Mouse (Mus musculus): ENCODE results near the gene Sertad1.

Gene Sertad1

DNA sequence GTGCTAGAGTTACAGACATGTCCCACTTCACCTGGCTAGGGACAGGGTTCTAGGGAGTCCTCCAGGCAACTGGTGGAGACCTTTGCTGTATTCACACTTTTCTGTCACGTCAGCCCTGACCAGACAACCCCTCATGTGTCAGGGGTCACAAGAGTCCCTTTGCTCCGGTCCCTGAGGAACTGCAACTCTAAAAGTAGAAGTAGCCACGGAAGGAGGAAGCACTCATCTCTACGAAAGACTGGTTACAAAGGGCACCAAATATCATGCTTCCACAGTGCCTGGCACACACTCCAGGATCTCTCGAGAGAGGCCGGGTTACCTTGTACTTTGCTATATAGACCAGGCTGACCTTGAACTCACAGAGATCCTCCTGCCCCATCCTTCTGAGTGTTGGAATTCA is 49.9 kb downstream of the Sertad1 start:
- CTCF ChIA-PET = interaction anchor here in 3 of 4 experiments (1.0 to 3.5 kb wide), 3 partner anchors 10 to 97 kb away, joined by 4 to 25 read pairs (median 8); no protein-coding TSS in a partner anchor

DNA sequence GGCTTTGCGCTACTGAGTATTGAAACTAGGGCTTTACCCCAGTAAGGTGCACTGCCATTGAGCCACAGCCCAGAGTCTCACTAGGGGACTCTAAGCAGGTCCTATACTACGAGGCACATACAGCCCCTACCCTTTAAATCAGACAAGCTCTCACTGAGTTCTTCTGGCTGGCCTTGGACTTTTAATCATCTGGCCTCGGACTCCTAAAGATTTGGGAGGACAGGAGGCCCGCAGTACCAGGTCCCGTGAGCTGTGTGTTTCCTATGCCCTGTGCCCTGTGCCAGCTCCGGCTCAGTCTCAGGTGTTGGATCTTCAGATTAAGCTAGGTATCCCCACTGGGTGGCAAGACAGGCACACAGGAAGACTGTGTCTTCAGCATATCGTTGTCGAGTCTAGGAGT is 51.3 kb downstream of the Sertad1 start:
- CTCF ChIA-PET = interaction anchor here (0.7 to 3.7 kb wide), 10 partner anchors 9 to 47 kb away, joined by 3 to 27 read pairs (median 6); no protein-coding TSS in a partner anchor

More for the DNA sequence above, 49.9 kb downstream of the Sertad1 start:
- POLR2A ChIA-PET = interaction anchor here in 3 of 4 experiments (0.7 to 4.0 kb wide), 10 partner anchors 9 to 738 kb away, joined by 3 to 36 read pairs (median 6); no protein-coding TSS in a partner anchor

DNA sequence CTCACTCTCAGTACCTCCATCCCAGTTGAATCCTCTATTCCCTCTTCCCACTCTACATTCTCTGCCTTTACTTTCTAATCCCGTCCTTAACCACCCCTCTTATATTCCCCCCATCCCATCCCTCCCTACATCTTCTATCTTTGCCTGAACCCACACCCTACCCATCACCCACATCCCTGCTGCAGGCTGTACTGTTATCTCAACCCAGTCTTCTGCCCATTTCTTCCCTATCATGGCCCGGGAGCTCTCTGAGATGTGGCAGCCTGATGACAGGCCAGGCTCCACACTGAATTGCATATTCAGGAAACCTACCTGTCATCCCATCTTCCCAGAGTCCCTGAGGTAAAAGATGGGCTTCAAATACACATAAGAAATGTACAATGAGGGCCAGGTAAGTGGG is 52.1 kb downstream of the Sertad1 start:
- POLR2A ChIA-PET = interaction anchor here (0.5 to 4.0 kb wide), 19 partner anchors 10 to 1871 kb away, joined by 3 to 36 read pairs (median 4); partner anchors contain the start of genes 2310022A10Rik (in 1 of the 4), BC024978 (in 1 of the 4), Pld3 (in 1 of the 4) and Snrpa (in 1 of the 4)

More for the DNA sequence above, 51.3 kb downstream of the Sertad1 start:
- POLR2A ChIA-PET = interaction anchor here (0.5 to 4.0 kb wide), 25 partner anchors 9 to 125 kb away, joined by 3 to 36 read pairs (median 4); partner anchors contain the start of genes 2310022A10Rik (in 1 of the 4) and Pld3 (in 1 of the 4)

More for the DNA sequence above, 52.1 kb downstream of the Sertad1 start:
- CTCF ChIA-PET = interaction anchor here (0.7 to 3.7 kb wide), 7 partner anchors 10 to 846 kb away, joined by 3 to 27 read pairs (median 5); no protein-coding TSS in a partner anchor
